Mouse (Mus musculus): ENCODE measurements around the gene Lamc1.

Lamc1 gene

GRCm38 (mm10) chr1:153252540-153253210 is 79.9 kb downstream of the Lamc1 start:
- DNase-seq = no peak

DNA sequence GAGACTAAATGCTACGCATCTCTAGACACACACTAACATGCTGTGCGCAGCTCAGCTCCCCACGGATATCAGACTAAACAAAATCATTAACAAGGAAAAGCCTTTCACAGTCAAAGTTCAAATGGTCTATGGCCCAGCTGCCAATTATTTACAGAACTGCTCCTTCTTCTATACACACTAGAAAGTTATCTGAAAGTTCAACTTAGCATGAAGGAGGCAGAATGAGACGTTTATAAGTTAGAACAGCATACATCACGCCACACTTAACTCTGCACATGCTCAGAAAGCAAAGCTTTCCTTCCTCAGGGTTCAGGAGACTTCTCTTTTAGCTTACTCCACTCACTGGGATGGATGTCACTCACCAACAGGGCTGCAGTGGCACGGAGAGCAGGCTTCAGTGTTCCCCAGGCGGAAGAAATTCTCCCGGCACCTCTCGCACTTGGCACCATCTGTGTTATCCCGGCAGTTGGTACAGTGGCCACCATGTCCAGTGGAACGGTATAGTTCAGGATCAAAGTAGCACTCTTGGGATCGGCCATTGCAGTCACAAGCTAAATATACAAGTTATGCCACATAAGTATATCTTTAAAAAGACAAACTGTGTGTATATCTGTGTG is 80.9 kb downstream of the Lamc1 start:
- peak; percentile 35 to 58 for DNase-seq

DNA sequence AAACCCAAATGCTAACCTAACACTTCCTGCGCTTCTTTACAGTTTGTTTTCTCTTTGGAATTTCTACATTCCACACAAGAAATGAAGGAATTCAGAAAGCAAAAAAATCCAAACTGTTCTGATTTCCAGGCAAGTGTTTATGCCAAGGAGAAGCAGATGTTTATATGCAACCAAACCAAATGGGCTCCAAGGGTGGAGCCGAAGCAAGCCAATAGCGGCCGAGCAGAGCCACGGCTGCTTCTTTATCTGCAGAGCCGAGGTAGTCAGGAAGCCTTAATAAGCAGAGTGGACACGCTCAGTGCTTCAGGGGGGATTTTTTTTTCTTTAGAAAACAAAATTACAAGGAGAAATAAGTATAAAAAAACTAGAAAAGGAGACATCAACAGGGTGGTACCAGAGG is 91.2 kb downstream of the Lamc1 start:
- no peak for DNase-seq

DNA sequence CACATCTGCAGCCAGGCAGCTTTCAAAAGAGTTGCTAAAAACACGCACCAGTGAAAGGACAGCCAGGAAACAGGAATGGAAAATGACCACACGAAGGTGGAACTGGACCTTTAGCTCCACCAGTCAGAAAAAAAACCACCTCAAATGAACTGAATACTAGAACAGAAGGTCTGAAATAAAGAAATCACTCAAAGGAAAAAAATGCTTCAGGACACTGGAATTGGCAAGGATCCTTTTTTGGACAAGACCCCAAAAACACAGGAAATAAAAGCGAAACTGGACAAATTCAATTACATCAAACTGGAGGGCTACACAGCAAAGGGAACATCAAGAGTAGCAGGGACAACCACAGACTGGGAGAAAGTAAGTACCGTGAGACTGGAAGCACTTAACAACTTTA is 97.0 kb downstream of the Lamc1 start:
- no peak for DNase-seq

- no peak for DNase-seq
Measured at GRCm38 (mm10) chr1:153231681-153232080, 100.9 kb downstream of the Lamc1 start.

DNA sequence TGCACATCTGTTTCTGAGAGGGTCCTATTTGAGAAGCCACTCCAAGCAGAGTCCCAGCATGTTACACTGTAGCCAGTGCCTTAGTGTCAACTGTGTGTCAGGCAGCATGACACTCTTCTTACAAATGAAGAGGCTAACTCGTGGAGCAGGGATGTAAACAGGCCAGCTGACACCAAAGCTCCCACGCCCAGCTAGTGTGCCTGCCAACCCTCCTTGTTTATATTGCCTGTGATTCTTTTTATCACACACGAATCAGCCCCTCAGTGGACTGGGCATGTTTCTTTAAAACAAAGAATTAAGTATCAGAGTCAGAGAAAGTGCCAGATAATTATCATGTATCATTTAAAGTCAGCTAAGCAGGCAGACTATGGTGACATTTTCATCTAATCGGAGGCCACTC is 104.7 kb downstream of the Lamc1 start:
- no peak for DNase-seq

- DNase-seq = no peak
Measured at GRCm38 (mm10) chr1:153227096-153227495, 105.5 kb downstream of the Lamc1 start.

DNA sequence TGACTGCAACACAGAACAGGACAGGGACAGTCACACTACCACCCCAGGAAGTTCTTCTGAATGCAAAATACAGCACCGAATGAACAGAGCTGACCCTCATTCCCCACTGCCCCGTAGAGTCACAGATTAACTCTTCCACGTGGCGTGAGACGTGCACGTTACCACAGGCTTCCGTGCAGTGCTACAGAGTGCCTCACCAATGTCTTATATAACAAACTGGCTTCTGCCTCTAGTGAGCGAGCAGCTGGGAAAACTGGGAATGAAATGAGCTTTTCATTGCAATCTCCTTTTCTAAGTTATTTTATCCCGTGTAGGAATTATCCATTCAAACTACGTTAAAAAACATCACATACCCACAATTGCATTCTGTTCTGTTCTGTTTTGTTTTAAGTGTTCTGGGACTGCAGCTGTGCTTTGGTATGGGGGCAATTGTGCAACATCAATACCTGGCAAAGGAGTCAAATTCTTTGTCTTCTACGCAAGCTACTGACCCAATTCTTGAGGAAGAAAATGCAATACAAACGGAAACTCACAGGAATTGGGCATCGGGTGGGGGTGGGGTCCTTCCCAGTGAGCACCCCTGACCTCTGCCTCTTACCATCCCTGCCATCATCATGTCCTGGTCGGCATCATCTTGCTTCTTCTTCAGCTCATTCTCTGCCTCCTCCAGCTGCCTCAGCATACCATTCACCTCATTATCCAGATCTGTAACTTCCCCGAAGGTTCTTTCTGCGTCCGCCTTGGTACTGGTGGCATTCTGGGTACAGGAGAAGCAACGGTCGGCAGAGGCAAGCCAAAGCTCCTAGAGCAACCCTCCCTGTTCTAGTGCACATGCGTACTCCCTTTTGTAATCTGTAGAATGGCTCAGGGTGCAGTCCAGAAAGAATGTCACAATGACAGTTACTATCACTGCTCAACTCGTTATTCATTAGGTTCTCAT is 106.5 kb downstream of the Lamc1 start:
- DNase-seq = no peak

DNA sequence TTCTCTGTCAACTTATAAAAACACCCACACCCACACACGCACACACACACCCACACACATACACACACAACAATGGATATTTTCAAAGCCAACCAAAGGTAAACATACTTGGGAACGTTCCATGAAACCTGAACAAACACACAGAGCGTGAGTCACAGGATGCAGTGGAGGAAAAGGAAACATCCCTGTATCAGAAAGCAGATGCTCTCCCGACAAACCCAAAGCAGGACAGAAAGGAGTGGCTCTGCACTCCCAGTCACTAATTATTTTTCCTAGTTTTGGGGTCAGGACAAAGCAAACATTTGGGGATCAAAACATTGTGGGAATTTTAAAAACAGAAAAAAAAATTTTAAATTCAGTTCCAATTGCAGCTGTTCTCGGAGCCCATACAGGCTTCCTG is 108.3 kb downstream of the Lamc1 start:
- no peak for DNase-seq

DNA sequence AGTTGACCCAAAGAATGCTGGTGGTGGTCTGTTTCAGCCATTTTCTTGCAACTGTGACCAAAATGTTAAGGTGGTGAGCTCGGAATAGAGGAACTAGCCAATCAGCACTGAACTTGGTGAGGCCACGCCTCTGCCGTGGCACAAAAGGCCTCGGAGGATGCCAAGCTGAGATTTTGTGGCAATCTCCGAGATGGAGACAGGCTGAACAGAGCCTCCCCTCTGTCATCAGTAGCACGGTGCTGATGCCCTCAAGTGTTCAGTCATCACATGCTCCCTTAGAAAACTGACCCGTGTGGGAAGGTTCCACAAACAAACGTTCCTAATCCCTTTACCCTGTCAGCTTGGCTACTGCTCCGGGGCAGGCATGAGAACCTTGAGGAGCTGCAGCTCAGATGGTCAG is 113.2 kb downstream of the Lamc1 start:
- DNase-seq = no peak

DNA sequence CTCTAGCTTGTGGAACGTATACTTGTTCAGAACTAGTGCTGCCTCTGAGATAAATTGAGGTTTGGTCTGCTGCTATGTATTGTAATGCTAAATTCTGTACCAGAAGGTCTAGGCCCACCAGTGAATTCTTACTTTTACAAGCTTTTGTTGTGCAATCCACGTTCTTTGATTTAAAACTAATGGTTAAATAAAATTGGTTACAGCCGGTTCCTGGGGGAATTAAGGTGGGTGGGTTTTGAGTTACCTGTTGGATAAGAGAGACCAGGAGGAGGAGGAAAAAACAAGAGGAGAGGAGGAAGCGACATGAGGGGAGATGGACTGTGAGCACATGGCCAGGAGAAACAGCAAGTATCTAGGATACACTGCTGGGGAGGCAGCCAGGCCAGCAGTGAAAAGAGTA is 116.1 kb downstream of the Lamc1 start:
- no peak for DNase-seq

GRCm38 (mm10) chr1:153215676-153216075 is 116.9 kb downstream of the Lamc1 start:
- no peak for DNase-seq

DNA sequence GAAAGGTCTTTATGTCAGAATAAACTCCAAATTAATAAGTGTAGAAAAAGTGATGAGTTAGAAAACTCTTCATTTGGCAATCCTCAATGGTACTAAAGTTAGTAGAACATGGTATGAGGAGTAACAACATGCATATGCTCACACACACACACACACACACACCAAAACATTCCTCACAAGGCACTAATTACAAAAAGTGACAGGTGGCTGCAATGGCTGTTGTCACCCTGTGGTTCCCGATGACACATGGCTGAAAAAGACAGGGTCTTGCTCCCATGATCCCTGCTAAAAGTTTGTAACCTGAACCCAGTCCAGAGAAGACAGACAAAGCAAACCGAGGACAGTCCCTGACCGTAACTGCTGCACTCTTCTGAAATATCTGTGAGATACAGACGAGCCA is 121.6 kb downstream of the Lamc1 start:
- no peak for DNase-seq

GRCm38 (mm10) chr1:153210198-153210597 is 122.4 kb downstream of the Lamc1 start:
- no peak for DNase-seq

- no peak for DNase-seq
Measured at GRCm38 (mm10) chr1:153202195-153202594, 130.4 kb downstream of the Lamc1 start.

- no peak for DNase-seq
Measured at GRCm38 (mm10) chr1:153201448-153201847, 131.1 kb downstream of the Lamc1 start.

- no peak for DNase-seq
Measured at GRCm38 (mm10) chr1:153197316-153197850, 135.2 kb downstream of the Lamc1 start.

DNA sequence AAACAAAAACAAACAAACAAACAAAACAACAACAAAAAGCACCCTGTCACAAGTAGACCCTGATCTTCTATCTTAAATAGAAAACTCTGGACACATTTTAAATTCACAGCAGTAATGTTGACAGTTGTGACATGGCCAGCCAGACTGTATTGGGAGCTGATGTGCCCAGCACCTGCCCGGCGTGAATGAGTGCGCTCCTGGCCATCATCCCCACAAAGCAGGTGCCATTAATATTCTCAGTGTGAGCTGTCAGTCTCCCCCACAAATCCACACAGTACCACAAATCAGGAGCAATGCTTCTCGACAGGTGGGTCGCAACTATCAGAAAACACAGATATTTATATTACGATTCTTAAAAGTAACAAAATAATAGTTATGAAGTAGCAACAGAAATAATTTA is 139.6 kb downstream of the Lamc1 start:
- no peak for DNase-seq

GRCm38 (mm10) chr1:153192379-153192778 is 140.2 kb downstream of the Lamc1 start:
- DNase-seq = no peak

DNA sequence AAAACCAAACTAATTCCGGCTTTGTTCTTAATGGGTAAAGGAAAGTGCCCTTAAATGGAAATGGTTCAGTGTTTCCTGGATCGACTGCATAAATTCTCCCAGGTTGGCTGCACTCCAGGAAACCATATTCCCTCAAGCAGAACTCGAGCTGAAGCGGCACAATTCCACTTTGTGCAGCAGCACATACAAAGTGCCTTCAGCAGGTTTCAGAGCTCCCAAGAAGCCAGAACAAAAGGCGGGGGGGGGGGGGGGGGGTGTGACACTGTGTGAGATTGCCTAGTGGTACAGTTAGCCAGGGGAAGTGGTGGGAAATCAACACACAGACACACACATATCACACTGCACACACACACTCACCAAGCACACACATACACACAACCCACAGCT is 140.7 kb downstream of the Lamc1 start:
- DNase-seq = peak; percentile 92 to 95

DNA sequence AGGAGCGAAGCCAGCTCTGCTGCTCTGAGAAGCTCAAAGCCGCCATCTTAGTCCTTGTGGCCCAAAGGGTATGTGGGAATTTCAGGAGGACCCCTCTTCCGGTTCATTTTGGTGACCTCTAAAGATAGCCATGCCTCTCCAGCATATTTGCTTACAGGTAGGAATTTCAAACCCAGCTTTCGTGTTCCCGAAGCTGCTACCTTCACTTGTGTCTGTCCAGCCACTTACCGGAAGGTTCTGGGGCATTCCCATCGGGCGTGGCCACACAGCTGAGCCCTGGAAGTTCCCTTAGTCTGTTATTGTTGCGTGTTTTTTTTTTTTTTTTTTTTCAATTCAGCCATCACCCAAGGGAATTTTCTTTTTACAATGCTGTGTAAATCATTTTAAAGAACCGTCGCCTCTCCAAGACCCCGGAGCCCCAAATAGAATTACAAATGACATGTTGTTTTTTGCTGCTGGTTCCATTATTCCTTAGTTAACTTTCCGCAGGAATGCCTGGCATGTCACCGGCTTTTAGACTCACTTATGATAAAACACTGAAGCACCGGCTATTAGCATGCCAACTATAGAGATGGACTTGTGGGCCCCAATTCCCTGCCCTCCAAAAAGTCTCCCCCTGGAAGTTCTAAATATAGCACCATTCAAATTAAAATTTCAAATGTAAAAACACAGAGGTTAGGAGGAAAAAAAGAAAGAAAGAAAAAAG is 141.2 kb downstream of the Lamc1 start:
- peak; percentile 49 to 78 for DNase-seq

DNA sequence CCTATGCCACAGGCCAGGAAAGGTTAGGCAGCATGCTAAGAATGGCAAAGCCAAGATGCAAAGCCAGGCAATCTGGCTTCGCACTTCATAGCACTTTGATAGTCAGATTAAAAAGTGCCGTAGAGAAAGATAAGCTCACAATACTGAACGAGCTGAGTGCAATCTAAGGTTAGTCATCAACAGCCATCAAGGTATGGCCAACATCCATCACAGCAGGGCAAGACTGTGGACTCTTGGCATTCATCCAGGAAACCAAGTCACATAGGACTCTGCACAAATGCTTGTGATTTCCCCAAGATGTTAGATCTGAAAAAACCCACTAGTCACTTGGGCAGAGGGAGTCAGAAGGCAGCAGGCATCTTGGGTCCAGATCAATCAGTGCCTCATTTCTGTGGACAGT is 144.5 kb downstream of the Lamc1 start:
- DNase-seq = no peak
